15 mouse cellular contexts compared by ENCODE assay signal in genomic region chr13:74035776-74036175, GRCm38 (mm10).
"Had no signal": no experiment of that assay in that cellular context is flagged by ENCODE, and none has a peak within 500 bp of the region (broad histone marks: within the 10 kb centered on the region; RNA-seq: fewer than 3 reads in every experiment).

No protein-coding gene starts in this region.

- H3K4me3 ChIP-seq: midbrain, embryonic 10.5 days; midbrain, embryonic 12.5 days; myocyte; neural tube, embryonic 12.5 days had no signal

- H3K27ac ChIP-seq: midbrain, embryonic 10.5 days; midbrain, embryonic 12.5 days; neural tube, embryonic 12.5 days had no signal

- DNase-seq: lung, adult 18-20 months; lung, embryonic 14.5 days; lung, postnatal 10 days; lung, postnatal 4 days; midbrain, embryonic 14.5 days; right cerebral cortex, postnatal 14 days; right cerebral cortex, postnatal 4 days; spleen, adult 18-20 months; thymus, adult 18-20 months; thymus, postnatal 14 days; thymus, postnatal 4 days had no signal
